Mouse (Mus musculus): ENCODE data around the gene Kdm5a. TPM values are rescaled to one million over a fixed set of nuclear protein-coding genes. Genes with fewer than 3 reads are reported as not detected.

Gene Kdm5a
- polyA plus RNA-seq, 1 experiment from 2014 or later: 61.6 TPM

DNA sequence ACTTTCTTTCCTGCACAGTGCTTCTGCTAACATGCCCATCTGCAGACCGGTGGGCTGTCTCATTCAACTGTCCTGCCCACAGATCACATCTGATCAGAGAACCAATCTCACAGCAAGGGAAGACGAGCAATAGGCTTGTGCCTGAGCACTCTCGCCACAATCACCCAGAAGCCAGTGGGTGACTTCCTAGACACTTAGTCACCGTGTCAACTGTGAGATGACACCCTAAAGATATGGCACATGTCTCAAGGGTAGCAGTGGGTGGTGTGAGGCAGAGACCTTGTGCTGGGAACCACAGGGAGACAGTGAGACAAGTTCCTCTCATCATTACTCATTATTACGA, 89.2 kb downstream of the Kdm5a start:
- DNase-seq (ENCODE audit: low spot score): no peak
- Histone ChIP-seq H3K4me3 (ENCODE audit: low read depth, low read length) (no peak overlapping the region), H3K27me3 (ENCODE audit: control insufficient read depth, insufficient read depth, low read length) (no peaks in the 10 kb centered on the region), H3K4me2 (ENCODE audit: low read depth) (no peak overlapping the region), H3K27ac (ENCODE audit: low read depth, low read length) (no peak overlapping the region), H3K4me1 (ENCODE audit: control insufficient read depth, insufficient read depth, low read length) (no peaks in the 10 kb centered on the region), H3K9ac (ENCODE audit: low read length) (no peak overlapping the region), H3K9me3 (ENCODE audit: control insufficient read depth, low read length) (no peaks in the 10 kb centered on the region), H3K36me3 (ENCODE audit: control insufficient read depth, insufficient read depth, low read length) (no peaks in the 10 kb centered on the region)
- ATAC-seq (ENCODE audit: insufficient read depth, low FRiP score, low TSS enrichment): no peak
- 87% methylated on average over 5 of the region's 5 CpGs for WGBS

GRCm38 (mm10) chr6:120453556-120453955, 89.6 kb downstream of the Kdm5a start:
- ATAC-seq (ENCODE audit: insufficient read depth, low FRiP score, low TSS enrichment) (no peak), DNase-seq (ENCODE audit: low spot score) (no peak)
- Histone ChIP-seq H3K4me3 (ENCODE audit: low read depth, low read length) (no peak overlapping the region), H3K27me3 (ENCODE audit: control insufficient read depth, insufficient read depth, low read length) (no peaks in the 10 kb centered on the region), H3K4me2 (ENCODE audit: low read depth) (no peak overlapping the region), H3K27ac (ENCODE audit: low read depth, low read length) (no peak overlapping the region), H3K36me3 (ENCODE audit: control insufficient read depth, insufficient read depth, low read length) (no peaks in the 10 kb centered on the region), H3K9ac (ENCODE audit: low read length) (no peak overlapping the region), H3K4me1 (ENCODE audit: control insufficient read depth, insufficient read depth, low read length) (no peaks in the 10 kb centered on the region), H3K9me3 (ENCODE audit: control insufficient read depth, low read length) (no peaks in the 10 kb centered on the region)
- 92% methylated on average over 3 of the region's 3 CpGs for WGBS

- Histone ChIP-seq H3K36me3 (ENCODE audit: control insufficient read depth, insufficient read depth, low read length) (no peaks in the 10 kb centered on the region), H3K4me1 (ENCODE audit: control insufficient read depth, insufficient read depth, low read length) (no peaks in the 10 kb centered on the region), H3K9ac (ENCODE audit: low read length) (no peak overlapping the region), H3K9me3 (ENCODE audit: control insufficient read depth, low read length) (no peaks in the 10 kb centered on the region), H3K27ac (ENCODE audit: low read depth, low read length) (no peak overlapping the region), H3K4me3 (ENCODE audit: low read depth, low read length) (no peak overlapping the region), H3K27me3 (ENCODE audit: control insufficient read depth, insufficient read depth, low read length) (no peaks in the 10 kb centered on the region), H3K4me2 (ENCODE audit: low read depth) (no peak overlapping the region)
- ATAC-seq (ENCODE audit: insufficient read depth, low FRiP score, low TSS enrichment) (no peak), DNase-seq (ENCODE audit: low spot score) (no peak)
- 67% methylated on average over 11 of the region's 11 CpGs for WGBS
These were observed 90.7 kb downstream of the Kdm5a start for GRCm38 (mm10) chr6:120454627-120455077.

DNA sequence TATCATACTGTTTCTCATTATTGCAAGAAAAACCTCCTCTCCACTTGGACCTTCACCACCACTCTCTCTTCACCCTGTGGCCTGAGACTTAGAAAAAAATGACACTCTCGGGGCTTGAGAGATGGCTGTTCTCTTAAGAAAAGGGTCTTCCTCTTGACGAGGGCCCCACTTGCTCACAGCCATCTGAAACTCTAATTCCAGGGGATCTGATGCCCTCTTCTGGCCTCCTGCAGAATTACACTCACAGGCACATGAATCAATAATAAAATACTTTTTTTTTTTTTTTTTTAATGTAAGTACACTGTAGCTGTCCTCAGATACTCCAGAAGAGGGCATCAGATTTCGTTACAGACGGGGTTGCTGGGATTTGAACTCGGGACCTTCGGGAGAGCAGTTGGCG, 93.2 kb downstream of the Kdm5a start:
- WGBS: 70% methylated on average over 7 of the region's 7 CpGs

GRCm38 (mm10) chr6:120457751-120458150, 93.8 kb downstream of the Kdm5a start:
- Histone ChIP-seq H3K27ac (ENCODE audit: low read depth, low read length) (no peak overlapping the region), H3K4me2 (ENCODE audit: low read depth) (no peak overlapping the region), H3K36me3 (ENCODE audit: control insufficient read depth, insufficient read depth, low read length) (no peaks in the 10 kb centered on the region), H3K9ac (ENCODE audit: low read length) (no peak overlapping the region), H3K4me3 (ENCODE audit: low read depth, low read length) (no peak overlapping the region), H3K9me3 (ENCODE audit: control insufficient read depth, low read length) (no peaks in the 10 kb centered on the region), H3K4me1 (ENCODE audit: control insufficient read depth, insufficient read depth, low read length) (no peaks in the 10 kb centered on the region), H3K27me3 (ENCODE audit: control insufficient read depth, insufficient read depth, low read length) (peaks cover 8% of the 10 kb centered on the region)
- 94% methylated on average over 5 of the region's 5 CpGs for WGBS
- ATAC-seq (ENCODE audit: insufficient read depth, low FRiP score, low TSS enrichment) (no peak), DNase-seq (ENCODE audit: low spot score) (no peak)

More for the DNA sequence above, 93.2 kb downstream of the Kdm5a start:
- no peak for DNase-seq (ENCODE audit: low spot score)
- no peak overlapping the region for H3K4me2 ChIP-seq (ENCODE audit: low read depth)
- no peak for ATAC-seq (ENCODE audit: insufficient read depth, low FRiP score, low TSS enrichment)
- H3K27ac ChIP-seq (ENCODE audit: low read depth, low read length): no peak overlapping the region
- no peak overlapping the region for H3K9ac ChIP-seq (ENCODE audit: low read length)
- no peaks in the 10 kb centered on the region for H3K36me3 ChIP-seq (ENCODE audit: control insufficient read depth, insufficient read depth, low read length)
- no peak overlapping the region for H3K4me3 ChIP-seq (ENCODE audit: low read depth, low read length)
- no peaks in the 10 kb centered on the region for H3K9me3 ChIP-seq (ENCODE audit: control insufficient read depth, low read length)
- no peaks in the 10 kb centered on the region for H3K4me1 ChIP-seq (ENCODE audit: control insufficient read depth, insufficient read depth, low read length)
- H3K27me3 ChIP-seq (ENCODE audit: control insufficient read depth, insufficient read depth, low read length): peaks cover 3% of the 10 kb centered on the region; the same call in 1 of the 2 replicates

GRCm38 (mm10) chr6:120461217-120461616, 97.3 kb downstream of the Kdm5a start:
- H3K4me2 ChIP-seq (ENCODE audit: low read depth): no peak overlapping the region
- no peaks in the 10 kb centered on the region for H3K36me3 ChIP-seq (ENCODE audit: control insufficient read depth, insufficient read depth, low read length)
- WGBS: 65% methylated on average over 15 of the region's 15 CpGs
- H3K9me3 ChIP-seq (ENCODE audit: control insufficient read depth, low read length): no peaks in the 10 kb centered on the region
- DNase-seq (ENCODE audit: low spot score) (no peak), ATAC-seq (ENCODE audit: insufficient read depth, low FRiP score, low TSS enrichment) (no peak)
- peaks cover 29% of the 10 kb centered on the region for H3K27me3 ChIP-seq (ENCODE audit: control insufficient read depth, insufficient read depth, low read length)
- H3K9ac ChIP-seq (ENCODE audit: low read length): no peak overlapping the region
- no peak overlapping the region for H3K4me3 ChIP-seq (ENCODE audit: low read depth, low read length)
- H3K27ac ChIP-seq (ENCODE audit: low read depth, low read length): no peak overlapping the region
- no peaks in the 10 kb centered on the region for H3K4me1 ChIP-seq (ENCODE audit: control insufficient read depth, insufficient read depth, low read length)

- DNase-seq (ENCODE audit: low spot score) (no peak), ATAC-seq (ENCODE audit: insufficient read depth, low FRiP score, low TSS enrichment) (no peak)
- H3K4me2 ChIP-seq (ENCODE audit: low read depth): no peak overlapping the region
- no peaks in the 10 kb centered on the region for H3K4me1 ChIP-seq (ENCODE audit: control insufficient read depth, insufficient read depth, low read length)
- 58% methylated on average over 6 of the region's 6 CpGs for WGBS
- no peaks in the 10 kb centered on the region for H3K36me3 ChIP-seq (ENCODE audit: control insufficient read depth, insufficient read depth, low read length)
- peaks cover 29% of the 10 kb centered on the region for H3K27me3 ChIP-seq (ENCODE audit: control insufficient read depth, insufficient read depth, low read length)
- no peaks in the 10 kb centered on the region for H3K9me3 ChIP-seq (ENCODE audit: control insufficient read depth, low read length)
- H3K27ac ChIP-seq (ENCODE audit: low read depth, low read length): no peak overlapping the region
- no peak overlapping the region for H3K4me3 ChIP-seq (ENCODE audit: low read depth, low read length)
- H3K9ac ChIP-seq (ENCODE audit: low read length): no peak overlapping the region
These were observed 98.3 kb downstream of the Kdm5a start for GRCm38 (mm10) chr6:120462251-120462650.

DNA sequence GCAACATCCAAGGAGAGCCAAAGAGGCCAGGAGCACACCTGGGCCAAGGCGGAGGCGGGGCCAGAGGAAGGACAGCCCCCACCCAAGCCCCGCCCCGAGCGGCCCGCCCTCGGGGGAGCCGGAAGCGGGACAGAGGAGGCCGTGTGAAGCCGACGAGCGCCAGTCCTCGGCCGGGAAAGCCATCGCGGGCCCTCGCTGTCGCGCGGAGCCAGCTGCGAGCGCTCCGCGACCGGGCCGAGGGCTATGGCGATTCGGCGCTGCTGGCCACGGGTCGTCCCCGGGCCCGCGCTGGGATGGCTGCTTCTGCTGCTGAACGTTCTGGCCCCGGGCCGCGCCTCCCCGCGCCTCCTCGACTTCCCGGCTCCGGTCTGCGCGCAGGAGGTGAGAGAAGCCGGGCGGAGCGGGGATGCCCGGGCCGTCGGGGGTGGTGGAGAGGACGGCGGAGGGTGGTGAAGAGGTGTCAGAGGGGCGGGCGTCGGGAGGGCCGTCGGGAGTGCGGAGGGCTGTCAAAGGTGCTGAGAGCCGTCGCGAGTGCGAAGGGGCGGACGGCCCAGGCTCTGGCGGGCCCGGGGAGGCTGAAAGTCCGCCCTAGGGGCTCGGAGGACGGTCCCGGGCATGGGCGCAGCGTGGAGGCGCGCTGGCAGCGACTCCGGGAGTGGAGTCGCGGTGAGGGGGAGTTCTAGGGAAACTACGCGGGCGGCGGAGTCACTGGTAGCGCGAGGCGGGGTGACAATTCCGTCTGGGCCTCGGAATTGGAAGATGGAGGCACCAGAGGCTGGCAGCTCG, 99.4 kb downstream of the Kdm5a start, which contains the start of gene Il17ra:
Gene Il17ra, plus strand, starts transcription at position 162 of the 786 bp plus-strand sequence.
- ATAC-seq (ENCODE audit: insufficient read depth, low FRiP score, low TSS enrichment) (peak; percentile 74), DNase-seq (ENCODE audit: low spot score) (peak; percentile 73)
- under 1% methylated on average over 81 of the region's 90 CpGs for WGBS
- Histone ChIP-seq H3K4me1 (ENCODE audit: control insufficient read depth, insufficient read depth, low read length) (no peaks in the 10 kb centered on the region), H3K27me3 (ENCODE audit: control insufficient read depth, insufficient read depth, low read length) (peaks cover 29% of the 10 kb centered on the region), H3K4me3 (ENCODE audit: low read depth, low read length) (peak within 1 kb of the TSS; percentile 49), H3K9me3 (ENCODE audit: control insufficient read depth, low read length) (no peaks in the 10 kb centered on the region), H3K4me2 (ENCODE audit: low read depth) (peak within 1 kb of the TSS; percentile 54), H3K9ac (ENCODE audit: low read length) (peak within 1 kb of the TSS; percentile 47), H3K36me3 (ENCODE audit: control insufficient read depth, insufficient read depth, low read length) (no peaks in the 10 kb centered on the region), H3K27ac (ENCODE audit: low read depth, low read length) (no peak within 1 kb of the TSS)

DNA sequence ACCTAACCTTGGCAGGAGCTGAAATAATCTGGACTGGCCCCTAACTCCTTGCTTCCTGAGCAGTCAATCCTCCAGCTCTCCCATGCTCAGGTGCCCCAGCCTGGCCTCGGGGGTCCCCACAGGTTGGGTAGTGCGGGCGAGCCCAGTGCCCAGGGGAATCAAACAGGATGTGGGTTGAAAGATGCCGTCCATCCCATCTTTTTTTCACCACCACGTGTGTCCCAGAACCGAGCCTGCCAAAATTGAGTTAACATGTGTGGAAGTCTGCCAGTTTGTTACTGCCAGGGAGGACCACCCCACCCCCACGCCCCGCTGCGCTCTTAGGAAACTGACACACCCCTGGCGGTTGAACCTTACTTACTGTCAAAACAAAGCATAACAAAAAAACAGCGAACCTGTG, 100.0 kb downstream of the Kdm5a start:
- H3K9me3 ChIP-seq (ENCODE audit: control insufficient read depth, low read length): no peaks in the 10 kb centered on the region
- H3K4me3 ChIP-seq (ENCODE audit: low read depth, low read length): peak overlapping the region; percentile 49
- no peaks in the 10 kb centered on the region for H3K4me1 ChIP-seq (ENCODE audit: control insufficient read depth, insufficient read depth, low read length)
- no peak overlapping the region for H3K27ac ChIP-seq (ENCODE audit: low read depth, low read length)
- 9% methylated on average over 11 of the region's 11 CpGs for WGBS
- no peaks in the 10 kb centered on the region for H3K36me3 ChIP-seq (ENCODE audit: control insufficient read depth, insufficient read depth, low read length)
- peak overlapping the region; percentile 47; the same call in 1 of the 2 replicates for H3K9ac ChIP-seq (ENCODE audit: low read length)
- H3K27me3 ChIP-seq (ENCODE audit: control insufficient read depth, insufficient read depth, low read length): peaks cover 29% of the 10 kb centered on the region
- ATAC-seq (ENCODE audit: insufficient read depth, low FRiP score, low TSS enrichment): no peak
- H3K4me2 ChIP-seq (ENCODE audit: low read depth): peak overlapping the region; percentile 54
- DNase-seq (ENCODE audit: low spot score): no peak
